Comparison of ENCODE assay signal across 22 mouse cellular contexts in genomic region chr7:130984294-130984693, GRCm38 (mm10). TPM values are rescaled to one million over a fixed set of nuclear protein-coding genes. Genes with fewer than 3 reads are reported as not detected.
A peak's percentile ranks its signal among the peaks of the same experiment; 100 is the strongest.
DNase-seq lines count a peak whose midpoint lies in the region; ATAC-seq and TF ChIP-seq lines count a peak whose summit lies in the region.
"Had no signal": no experiment of that assay in that cellular context is flagged by ENCODE, and none has a peak within 500 bp of the region (broad histone marks: within the 10 kb centered on the region; RNA-seq: fewer than 3 reads in every experiment).

No protein-coding gene starts in this region.

- no peaks in the 10 kb centered on the region for H3K27me3 ChIP-seq in forebrain, embryonic 16.5 days (replicated peaks; ENCODE audit: control insufficient read depth, insufficient read depth, low read length)
- no peaks in the 10 kb centered on the region for H3K27me3 ChIP-seq in forebrain, embryonic 11.5 days (ENCODE audit: control insufficient read depth, insufficient read depth, low read length)
- H3K27me3 ChIP-seq in kidney, embryonic 14.5 days (ENCODE audit: control insufficient read depth, insufficient read depth, low read length), result no peaks in the 10 kb centered on the region
- H3K27me3 ChIP-seq in lung, embryonic 16.5 days (ENCODE audit: control insufficient read depth, insufficient read depth, low read depth, low read length), result no peaks in the 10 kb centered on the region
- H3K27me3 ChIP-seq in lung, postnatal 0 days (replicated peaks; ENCODE audit: insufficient read depth, low read length), result no peaks in the 10 kb centered on the region
- H3K27me3 ChIP-seq: heart, embryonic 12.5 days; heart, embryonic 15.5 days; hindbrain, embryonic 13.5 days had no signal

- 85% methylated on average over 7 of the region's 7 CpGs for WGBS in forebrain, embryonic 16.5 days
- 95% methylated on average over 7 of the region's 7 CpGs for WGBS in forebrain, embryonic 11.5 days
- WGBS in kidney, embryonic 14.5 days, result 71% methylated on average over 7 of the region's 7 CpGs
- 68% methylated on average over 7 of the region's 7 CpGs for WGBS in lung, embryonic 16.5 days
- WGBS in lung, postnatal 0 days, result 76% methylated on average over 7 of the region's 7 CpGs

- no peak overlapping the region for H3K9ac ChIP-seq in forebrain, embryonic 16.5 days (replicated peaks; ENCODE audit: low read depth, low read length)
- H3K9ac ChIP-seq in forebrain, embryonic 11.5 days (ENCODE audit: low read length), result no peak overlapping the region
- H3K9ac ChIP-seq in kidney, embryonic 14.5 days (ENCODE audit: low read depth, low read length), result no peak overlapping the region
- H3K9ac ChIP-seq in lung, embryonic 16.5 days (ENCODE audit: low read length), result no peak overlapping the region
- no peak overlapping the region for H3K9ac ChIP-seq in lung, postnatal 0 days (replicated peaks; ENCODE audit: low read depth)
- H3K9ac ChIP-seq: heart, embryonic 12.5 days; heart, embryonic 15.5 days; hindbrain, embryonic 13.5 days had no signal

- H3K9me3 ChIP-seq in forebrain, embryonic 16.5 days (ENCODE audit: control insufficient read depth, low read length), result no peaks in the 10 kb centered on the region
- no peaks in the 10 kb centered on the region for H3K9me3 ChIP-seq in forebrain, embryonic 11.5 days (ENCODE audit: control insufficient read depth, low read length)
- no peaks in the 10 kb centered on the region for H3K9me3 ChIP-seq in kidney, embryonic 14.5 days (ENCODE audit: control insufficient read depth, low read length)
- no peaks in the 10 kb centered on the region for H3K9me3 ChIP-seq in lung, embryonic 16.5 days (ENCODE audit: control insufficient read depth, low read length)
- H3K9me3 ChIP-seq in lung, postnatal 0 days (ENCODE audit: low read length), result no peaks in the 10 kb centered on the region
- H3K9me3 ChIP-seq: forebrain, embryonic 10.5 days; heart, embryonic 12.5 days; heart, embryonic 15.5 days; hindbrain, embryonic 10.5 days; hindbrain, embryonic 13.5 days had no signal

- ATAC-seq in forebrain, embryonic 16.5 days, result no peak
- no peak for ATAC-seq in forebrain, embryonic 11.5 days (replicated peaks; ENCODE audit: low FRiP score)
- no peak for ATAC-seq in kidney, embryonic 14.5 days (ENCODE audit: low FRiP score, low TSS enrichment)
- ATAC-seq in lung, embryonic 16.5 days (ENCODE audit: low read depth), result peak; percentile 28
- no peak for ATAC-seq in lung, postnatal 0 days
- ATAC-seq: activated CD4-positive, CD25-positive, alpha-beta regulatory T cell, adult 4 months; forebrain, embryonic 14.5 days; hindbrain, embryonic 16.5 days had no signal

- H3K4me3 ChIP-seq in forebrain, embryonic 16.5 days (replicated peaks; ENCODE audit: low read length), result no peak overlapping the region
- no peak overlapping the region for H3K4me3 ChIP-seq in forebrain, embryonic 11.5 days (ENCODE audit: low read depth, low read length)
- no peak overlapping the region for H3K4me3 ChIP-seq in kidney, embryonic 14.5 days (ENCODE audit: low read length)
- H3K4me3 ChIP-seq in lung, embryonic 16.5 days (ENCODE audit: low read length), result no peak overlapping the region
- H3K4me3 ChIP-seq in lung, postnatal 0 days (ENCODE audit: low read depth, low read length), result no peak overlapping the region
- H3K4me3 ChIP-seq: forebrain, embryonic 10.5 days; heart, embryonic 12.5 days; heart, embryonic 15.5 days; hindbrain, embryonic 10.5 days; hindbrain, embryonic 13.5 days had no signal

- no peaks in the 10 kb centered on the region for H3K36me3 ChIP-seq in forebrain, embryonic 16.5 days (ENCODE audit: control insufficient read depth, insufficient read depth)
- no peaks in the 10 kb centered on the region for H3K36me3 ChIP-seq in forebrain, embryonic 11.5 days (ENCODE audit: control insufficient read depth, insufficient read depth, low read length)
- no peaks in the 10 kb centered on the region for H3K36me3 ChIP-seq in kidney, embryonic 14.5 days (ENCODE audit: control insufficient read depth, insufficient read depth, low read length)
- no peaks in the 10 kb centered on the region for H3K36me3 ChIP-seq in lung, embryonic 16.5 days (ENCODE audit: control insufficient read depth, insufficient read depth, low read length)
- H3K36me3 ChIP-seq in lung, postnatal 0 days (ENCODE audit: insufficient read depth, low read length), result no peaks in the 10 kb centered on the region
- H3K36me3 ChIP-seq: forebrain, embryonic 10.5 days; heart, embryonic 15.5 days; hindbrain, embryonic 10.5 days; hindbrain, embryonic 13.5 days had no signal

- no peak overlapping the region for H3K4me2 ChIP-seq in forebrain, embryonic 16.5 days (ENCODE audit: low read length)
- H3K4me2 ChIP-seq in forebrain, embryonic 11.5 days (ENCODE audit: low read depth, low read length, severe bottlenecking), result no peak overlapping the region
- no peak overlapping the region for H3K4me2 ChIP-seq in kidney, embryonic 14.5 days (replicated peaks; ENCODE audit: low read depth, low read length)
- no peak overlapping the region for H3K4me2 ChIP-seq in lung, embryonic 16.5 days (ENCODE audit: low read depth, low read length)
- no peak overlapping the region for H3K4me2 ChIP-seq in lung, postnatal 0 days (replicated peaks; ENCODE audit: low read depth, low read length)
- H3K4me2 ChIP-seq: heart, embryonic 12.5 days; heart, embryonic 15.5 days; hindbrain, embryonic 13.5 days had no signal

- peaks cover 4% of the 10 kb centered on the region; the same call in 1 of the 2 replicates for H3K4me1 ChIP-seq in forebrain, embryonic 16.5 days (replicated peaks; ENCODE audit: control insufficient read depth, insufficient read depth, low read length)
- H3K4me1 ChIP-seq in forebrain, embryonic 11.5 days (replicated peaks; ENCODE audit: control insufficient read depth, insufficient read depth, low read length), result 0 out of 2 replicates have a peak, but pooled peaks cover 2% of the 10 kb centered on the region
- H3K4me1 ChIP-seq in kidney, embryonic 14.5 days (ENCODE audit: control insufficient read depth, insufficient read depth, low read length), result 0 out of 2 replicates have a peak, but pooled peaks cover 2% of the 10 kb centered on the region
- peaks cover 32% of the 10 kb centered on the region for H3K4me1 ChIP-seq in lung, embryonic 16.5 days (replicated peaks; ENCODE audit: control insufficient read depth, insufficient read depth, low read length)
- H3K4me1 ChIP-seq in lung, postnatal 0 days (ENCODE audit: insufficient read depth, low read depth, low read length), result peaks cover 21% of the 10 kb centered on the region; the same call in 1 of the 2 replicates
- H3K4me1 ChIP-seq: hindbrain, embryonic 13.5 days had no signal

- no peak for TF ChIP-seq EP300 in lung, postnatal 0 days (IDR thresholded peaks at IDR 0.05)

- H3K27ac ChIP-seq in forebrain, embryonic 16.5 days (ENCODE audit: low read length), result peak overlapping the region; percentile 42
- no peak overlapping the region for H3K27ac ChIP-seq in forebrain, embryonic 11.5 days (ENCODE audit: low read depth, low read length)
- no peak overlapping the region for H3K27ac ChIP-seq in kidney, embryonic 14.5 days (ENCODE audit: low read depth, low read length)
- H3K27ac ChIP-seq in lung, embryonic 16.5 days (ENCODE audit: low read length), result no peak overlapping the region
- no peak overlapping the region for H3K27ac ChIP-seq in lung, postnatal 0 days (ENCODE audit: low read length)
- H3K27ac ChIP-seq: forebrain, embryonic 10.5 days; heart, embryonic 15.5 days; hindbrain, embryonic 10.5 days; hindbrain, embryonic 13.5 days had no signal

- TF ChIP-seq CTCF in lung, postnatal 0 days (IDR thresholded peaks at IDR 0.05), result no peak

- no peak for DNase-seq in forebrain, embryonic 11.5 days (ENCODE audit: low spot score)
- DNase-seq in kidney, postnatal 14 days, result peak; percentile 27
- DNase-seq in lung, postnatal 0 days (ENCODE audit: low spot score), result no peak
- DNase-seq: adrenal gland, adult 8-10 months; adrenal gland, postnatal 25 days; cerebellum, adult 11-12 months; cerebellum, adult 8-10 months; cerebellum, postnatal 10 days; gastrocnemius, postnatal 36 days; heart, postnatal 36 days had no signal

RNA-seq across cellular contexts. Expression of gene Dmbt1, which starts 47.6 kb away (rescaled TPM):
- not detected in 2 replicates for polyA plus RNA-seq in forebrain, embryonic 16.5 days (2015; fragmentation: Nextera tagmentation; extraction: Ambion mirVana)
- not detected in 2 replicates for polyA plus RNA-seq in forebrain, embryonic 11.5 days (2014; fragmentation: Nextera tagmentation; extraction: Ambion mirVana)
- polyA plus RNA-seq in kidney, embryonic 14.5 days (2014; fragmentation: Nextera tagmentation; extraction: Ambion mirVana), result not detected in 2 replicates
- polyA plus RNA-seq in lung, embryonic 16.5 days (2015; fragmentation: Nextera tagmentation; extraction: Ambion mirVana), result 0.04 TPM in 1 of 2 replicates, not detected in the other
- not detected in 2 replicates for polyA plus RNA-seq in lung, postnatal 0 days (2015; fragmentation: Nextera tagmentation; extraction: Ambion mirVana)
- polyA plus RNA-seq: activated CD4-positive, CD25-positive, alpha-beta regulatory T cell, adult 4 months; embryonic facial prominence, embryonic 11.5 days; forebrain, embryonic 10.5 days; forebrain, embryonic 14.5 days; heart, embryonic 12.5 days; hindbrain, embryonic 10.5 days; hindbrain, embryonic 13.5 days; hindbrain, embryonic 16.5 days had no signal

RNA-seq across cellular contexts. Expression of gene Htra1, which starts 48.4 kb away (rescaled TPM):
- polyA plus RNA-seq in forebrain, embryonic 16.5 days (2015; fragmentation: Nextera tagmentation; extraction: Ambion mirVana), result 20.4 and 27.9 TPM in 2 replicates
- polyA plus RNA-seq in forebrain, embryonic 11.5 days (2014; fragmentation: Nextera tagmentation; extraction: Ambion mirVana), result 2.7 and 4.2 TPM in 2 replicates
- polyA plus RNA-seq in kidney, embryonic 14.5 days (2014; fragmentation: Nextera tagmentation; extraction: Ambion mirVana), result 2.0 and 3.0 TPM in 2 replicates
- 71.6 and 75.7 TPM in 2 replicates for polyA plus RNA-seq in lung, embryonic 16.5 days (2015; fragmentation: Nextera tagmentation; extraction: Ambion mirVana)
- 44.6 and 52.1 TPM in 2 replicates for polyA plus RNA-seq in lung, postnatal 0 days (2015; fragmentation: Nextera tagmentation; extraction: Ambion mirVana)
